Mouse (Mus musculus) testis, adult 2 months (tissue): ENCODE data around the gene Slc2a9. TPM values are rescaled to one million over a fixed set of nuclear protein-coding genes. Genes with fewer than 3 reads are reported as not detected.

Experiments
- H3K27ac ChIP-seq: fragments of 200-500 bp; 2 replicates; pipeline ENCODE4 v1.5.1; 2012; ENCODE audit warnings: low read depth, low read length; ENCODE audit not compliant: control insufficient read depth, insufficient read depth
- H3K27me3 ChIP-seq: fragments of 200-500 bp; 2 replicates; pipeline ENCODE4 v1.6.1; 2012; ENCODE audit warnings: mild to moderate bottlenecking, low read length, moderate library complexity; ENCODE audit not compliant: control insufficient read depth, insufficient read depth
- H3K36me3 ChIP-seq: fragments of 200-500 bp; 2 replicates; pipeline ENCODE4 v1.6.1; 2012; ENCODE audit warnings: mild to moderate bottlenecking, low read length; ENCODE audit not compliant: control insufficient read depth, insufficient read depth
- H3K4me1 ChIP-seq: fragments of 200-500 bp; 2 replicates; pipeline ENCODE4 v1.6.1; 2012; ENCODE audit warnings: low read length; ENCODE audit not compliant: control insufficient read depth, insufficient read depth
- H3K4me3 ChIP-seq: fragments of 200-500 bp; 2 replicates; pipeline ENCODE4 v1.5.1; 2012; ENCODE audit warnings: low read depth, mild to moderate bottlenecking, low read length, moderate library complexity, mixed read lengths; ENCODE audit not compliant: control insufficient read depth
- CTCF ChIP-seq: fragments of 200-500 bp; IDR thresholded peaks from 2 replicates; pipeline ENCODE4 v1.5.1; 2012; ENCODE audit warnings: low read depth, mild to moderate bottlenecking, inconsistent platforms, low read length, moderate library complexity; ENCODE audit not compliant: control insufficient read depth, insufficient read depth, insufficient replicate concordance
- POLR2A ChIP-seq: fragments of 200-500 bp; IDR thresholded peaks from 2 replicates; pipeline ENCODE4 v1.6.1; 2012; ENCODE audit warnings: low read depth, mild to moderate bottlenecking, inconsistent platforms, low read length, moderate library complexity; ENCODE audit not compliant: control insufficient read depth
- polyA plus RNA-seq: library from polyadenylated mRNA; depleted of rRNA; stranded (reverse); fragments of >200 nt; gene quantifications from 2 replicates; pipeline ENCODE4 v1.2.3, GENCODE M21; 2012

Slc2a9 gene
- polyA plus RNA-seq, 1 experiment, result 0.19 TPM

DNA sequence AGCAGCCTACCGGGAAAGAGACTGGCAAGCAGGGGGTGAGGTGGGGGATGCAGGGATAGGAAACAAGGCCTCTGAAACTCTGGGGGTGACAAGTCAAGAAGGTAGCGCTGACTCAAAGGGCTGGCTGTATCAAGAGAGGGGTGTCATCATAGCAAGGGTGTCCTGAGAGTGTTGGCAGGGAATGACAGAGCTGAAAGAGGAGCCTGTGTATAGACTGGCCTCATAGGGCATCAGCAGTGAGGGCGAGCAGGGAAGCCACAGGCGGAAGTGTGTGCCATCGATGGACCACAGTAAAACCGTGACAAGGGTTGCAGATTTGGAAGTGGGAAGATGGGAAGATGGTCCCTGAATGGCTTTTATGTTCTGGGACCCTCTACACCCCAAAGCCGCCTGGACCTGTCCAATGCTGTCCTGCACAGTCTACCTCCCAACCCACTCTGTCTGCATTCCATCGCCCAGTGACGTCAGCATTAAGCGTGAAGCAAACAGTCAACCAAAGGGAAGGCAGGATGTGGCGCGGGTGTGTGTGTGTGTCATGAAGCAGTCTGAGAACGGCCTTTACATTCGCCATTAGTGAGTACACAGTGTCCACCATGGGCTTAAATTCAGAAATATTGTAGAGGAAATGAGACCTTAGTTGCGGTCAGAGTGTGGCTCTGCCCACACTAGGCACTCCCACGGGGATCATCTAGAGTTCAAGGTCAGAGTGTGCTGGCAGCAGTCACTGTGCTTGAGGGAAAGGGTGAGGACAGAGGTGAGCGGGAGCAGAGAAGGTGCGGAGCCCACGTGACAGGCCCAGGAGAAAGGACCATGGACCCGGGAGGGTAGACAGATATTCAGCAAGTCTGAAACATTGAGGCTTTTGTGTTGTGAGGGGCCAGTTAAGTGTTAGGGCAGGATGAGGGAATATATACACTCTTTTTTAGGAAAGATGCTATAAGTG, 14.0 kb downstream of the Slc2a9 start:
- H3K4me1 ChIP-seq, result no peaks in the 10 kb centered on the region
- no peak overlapping the region for H3K4me3 ChIP-seq
- TF ChIP-seq POLR2A, result no peak
- TF ChIP-seq CTCF, result no peak
- no peaks in the 10 kb centered on the region for H3K27me3 ChIP-seq
- no peak overlapping the region for H3K27ac ChIP-seq
- H3K36me3 ChIP-seq, result no peaks in the 10 kb centered on the region

GRCm38 (mm10) chr5:38488026-38488425, 14.9 kb downstream of the Slc2a9 start:
- H3K4me3 ChIP-seq, result no peak overlapping the region
- TF ChIP-seq POLR2A (no peak), CTCF (no peak)

GRCm38 (mm10) chr5:38487247-38487646, 15.7 kb downstream of the Slc2a9 start:
- no peak overlapping the region for H3K27ac ChIP-seq

More at GRCm38 (mm10) chr5:38488026-38488425, 14.9 kb downstream of the Slc2a9 start:
- Histone ChIP-seq H3K27ac (no peak overlapping the region), H3K4me1 (no peaks in the 10 kb centered on the region), H3K36me3 (no peaks in the 10 kb centered on the region), H3K27me3 (no peaks in the 10 kb centered on the region)

GRCm38 (mm10) chr5:38485946-38486345, 17.0 kb downstream of the Slc2a9 start:
- no peaks in the 10 kb centered on the region for H3K4me1 ChIP-seq
- no peak overlapping the region for H3K4me3 ChIP-seq
- TF ChIP-seq POLR2A, result no peak
- no peak for TF ChIP-seq CTCF
- no peak overlapping the region for H3K27ac ChIP-seq
- H3K36me3 ChIP-seq, result no peaks in the 10 kb centered on the region
- no peaks in the 10 kb centered on the region for H3K27me3 ChIP-seq

More at GRCm38 (mm10) chr5:38487247-38487646, 15.7 kb downstream of the Slc2a9 start:
- H3K36me3 ChIP-seq, result no peaks in the 10 kb centered on the region
- H3K4me3 ChIP-seq, result no peak overlapping the region
- no peaks in the 10 kb centered on the region for H3K27me3 ChIP-seq
- H3K4me1 ChIP-seq, result no peaks in the 10 kb centered on the region
- TF ChIP-seq POLR2A (no peak), CTCF (no peak)

GRCm38 (mm10) chr5:38483518-38484110, 19.3 kb downstream of the Slc2a9 start:
- Histone ChIP-seq H3K36me3 (no peaks in the 10 kb centered on the region), H3K4me3 (no peak overlapping the region), H3K4me1 (no peaks in the 10 kb centered on the region), H3K27me3 (no peaks in the 10 kb centered on the region), H3K27ac (no peak overlapping the region)
- TF ChIP-seq POLR2A (no peak), CTCF (no peak)

GRCm38 (mm10) chr5:38480822-38481707, 21.9 kb downstream of the Slc2a9 start:
- Histone ChIP-seq H3K27ac (no peak overlapping the region), H3K4me1 (peaks cover 3% of the 10 kb centered on the region)

More at GRCm38 (mm10) chr5:38480822-38481707, 21.9 kb downstream of the Slc2a9 start:
- no peaks in the 10 kb centered on the region for H3K36me3 ChIP-seq
- H3K4me3 ChIP-seq, result no peak overlapping the region
- H3K27me3 ChIP-seq, result no peaks in the 10 kb centered on the region
- TF ChIP-seq CTCF, result no peak
- no peak for TF ChIP-seq POLR2A
